Mouse (Mus musculus): ENCODE measurements around the gene Arhgef3. TPM values are rescaled to one million over a fixed set of nuclear protein-coding genes. Genes with fewer than 3 reads are reported as not detected.

The Arhgef3 gene
- polyA plus RNA-seq, 1 experiment from 2014 or later, result 9.0 TPM

- H3K9me3 ChIP-seq (ENCODE audit: low read depth, low read length), result no peaks in the 10 kb centered on the region
- TF ChIP-seq CTCF (IDR thresholded peaks at IDR 0.05; ENCODE audit: low read depth), result no peak
- no peaks in the 10 kb centered on the region for H3K27me3 ChIP-seq (ENCODE audit: insufficient read depth, low read length)
- no peak overlapping the region for H3K4me2 ChIP-seq
- ATAC-seq (ENCODE audit: insufficient read depth) (no peak), DNase-seq (no peak)
- no peak overlapping the region for H3K9ac ChIP-seq
- H3K4me3 ChIP-seq (ENCODE audit: low read depth, low read length), result no peak overlapping the region
- H3K27ac ChIP-seq (ENCODE audit: low read depth), result no peak overlapping the region
- WGBS, result 82% methylated on average over 4 of the region's 4 CpGs
- H3K36me3 ChIP-seq (ENCODE audit: insufficient read depth), result peaks cover 65% of the 10 kb centered on the region
- H3K4me1 ChIP-seq (ENCODE audit: insufficient read depth), result no peaks in the 10 kb centered on the region
Measured at GRCm38 (mm10) chr14:27446963-27447362, 332.3 kb downstream of the Arhgef3 start.

Small RNAs within 50 kb of the gene (microRNA-seq; reads per million reads assigned to microRNA genes)
- gene Gm23633 (ENCODE audit: borderline number of aligned reads), result not detected

Other genes with a start within 250 kb of the Arhgef3 start
- gene Asb14, start 220.3 kb upstream of the Arhgef3 start, polyA plus RNA-seq (2014; fragmentation: Nextera tagmentation; extraction: Ambion mirVana), result not detected in 2 replicates
- gene Appl1, start 143.7 kb upstream of the Arhgef3 start, polyA plus RNA-seq (2014; fragmentation: Nextera tagmentation; extraction: Ambion mirVana), result 41.0 and 43.8 TPM in 2 replicates
- gene Hesx1, start 120.5 kb upstream of the Arhgef3 start, polyA plus RNA-seq (2014; fragmentation: Nextera tagmentation; extraction: Ambion mirVana), result not detected in 2 replicates
- 2.7 and 3.9 TPM in 2 replicates for gene Il17rd, start 76.0 kb upstream of the Arhgef3 start, polyA plus RNA-seq (2014; fragmentation: Nextera tagmentation; extraction: Ambion mirVana)